In the genomic region with DNA sequence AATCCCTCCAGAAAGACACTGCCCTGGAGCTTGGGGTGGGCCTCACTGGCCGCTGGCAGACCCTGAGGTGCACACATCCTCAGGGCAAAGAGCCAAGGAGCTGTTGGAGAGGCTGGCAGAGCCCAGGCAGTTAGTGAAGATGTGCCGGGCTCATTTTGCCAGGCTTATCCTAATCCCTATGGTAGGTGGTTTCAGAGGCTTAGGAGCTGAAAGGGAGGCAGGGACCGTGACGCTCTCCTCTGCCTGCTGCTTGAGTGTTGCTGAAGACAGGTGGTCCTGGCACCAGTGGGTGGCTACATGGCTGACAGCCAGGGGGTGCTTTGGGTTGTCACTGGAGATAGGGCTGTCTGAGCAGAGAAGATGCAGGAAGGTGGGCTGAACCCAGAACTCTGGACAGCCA, we compare ENCODE assay signal across 15 mouse cellular contexts. TPM values are rescaled to one million over a fixed set of nuclear protein-coding genes. Genes with fewer than 3 reads are reported as not detected.
DNase-seq lines count a peak whose midpoint lies in the region; ATAC-seq lines count a peak whose summit lies in the region.
"Had no signal": no experiment of that assay in that cellular context is flagged by ENCODE, and none has a peak within 500 bp of the region (broad histone marks: within the 10 kb centered on the region; RNA-seq: fewer than 3 reads in every experiment).

No protein-coding gene starts in this region.

- WGBS in forebrain, embryonic 10.5 days: 43% methylated on average over 4 of the region's 4 CpGs
- 40% methylated on average over 4 of the region's 4 CpGs for WGBS in forebrain, embryonic 11.5 days
- WGBS in forebrain, embryonic 16.5 days: 25% methylated on average over 4 of the region's 4 CpGs

- no peaks in the 10 kb centered on the region for H3K9me3 ChIP-seq in forebrain, embryonic 10.5 days
- no peaks in the 10 kb centered on the region for H3K9me3 ChIP-seq in forebrain, embryonic 11.5 days (ENCODE audit: control insufficient read depth, low read length)
- H3K9me3 ChIP-seq in forebrain, embryonic 16.5 days (ENCODE audit: control insufficient read depth, low read length): no peaks in the 10 kb centered on the region
- H3K9me3 ChIP-seq: limb, embryonic 12.5 days had no signal

- H3K36me3 ChIP-seq in forebrain, embryonic 10.5 days (replicated peaks): no peaks in the 10 kb centered on the region
- no peaks in the 10 kb centered on the region for H3K36me3 ChIP-seq in forebrain, embryonic 11.5 days (ENCODE audit: control insufficient read depth, insufficient read depth, low read length)
- H3K36me3 ChIP-seq in forebrain, embryonic 16.5 days (ENCODE audit: control insufficient read depth, insufficient read depth): no peaks in the 10 kb centered on the region
- H3K36me3 ChIP-seq: heart, embryonic 13.5 days; limb, embryonic 12.5 days had no signal

- H3K9ac ChIP-seq in forebrain, embryonic 11.5 days (ENCODE audit: low read length): no peak overlapping the region
- no peak overlapping the region for H3K9ac ChIP-seq in forebrain, embryonic 16.5 days (replicated peaks; ENCODE audit: low read depth, low read length)
- H3K9ac ChIP-seq: heart, embryonic 13.5 days; limb, embryonic 12.5 days had no signal

- H3K27me3 ChIP-seq in forebrain, embryonic 10.5 days (ENCODE audit: poor library complexity, severe bottlenecking): peaks cover 43% of the 10 kb centered on the region
- H3K27me3 ChIP-seq in forebrain, embryonic 11.5 days (ENCODE audit: control insufficient read depth, insufficient read depth, low read length): no peaks in the 10 kb centered on the region
- no peaks in the 10 kb centered on the region for H3K27me3 ChIP-seq in forebrain, embryonic 16.5 days (replicated peaks; ENCODE audit: control insufficient read depth, insufficient read depth, low read length)

- DNase-seq in forebrain, embryonic 10.5 days (ENCODE audit: extremely low spot score, low spot score): no peak
- DNase-seq in forebrain, embryonic 11.5 days (ENCODE audit: low spot score): no peak
- peak; percentile 16 to 26 for DNase-seq in layer of hippocampus, adult 8-10 months (ENCODE audit: low spot score in 2 of 2)
- DNase-seq in layer of hippocampus, adult 9-10 months (ENCODE audit: low spot score): no peak
- DNase-seq in MN1 (ENCODE audit: low spot score): peak; percentile 56
- no peak for DNase-seq in gastrocnemius, adult 18-20 months (ENCODE audit: low spot score)
- DNase-seq in embryo, embryonic 10.5 days (ENCODE audit: low spot score): no peak
- DNase-seq: cerebellum, adult 8-10 months; gastrocnemius, postnatal 14 days; lung, adult 18-20 months; thymus, adult 18-20 months had no signal

- H3K4me3 ChIP-seq in forebrain, embryonic 10.5 days: no peak overlapping the region
- no peak overlapping the region for H3K4me3 ChIP-seq in forebrain, embryonic 11.5 days (ENCODE audit: low read depth, low read length)
- no peak overlapping the region for H3K4me3 ChIP-seq in forebrain, embryonic 16.5 days (replicated peaks; ENCODE audit: low read length)
- H3K4me3 ChIP-seq: heart, embryonic 13.5 days; limb, embryonic 12.5 days; myocyte had no signal

- H3K4me1 ChIP-seq in forebrain, embryonic 10.5 days: peaks cover 53% of the 10 kb centered on the region
- peaks cover 5% of the 10 kb centered on the region; the same call in 1 of the 2 replicates for H3K4me1 ChIP-seq in forebrain, embryonic 11.5 days (replicated peaks; ENCODE audit: control insufficient read depth, insufficient read depth, low read length)
- peaks cover 20% of the 10 kb centered on the region for H3K4me1 ChIP-seq in forebrain, embryonic 16.5 days (replicated peaks; ENCODE audit: control insufficient read depth, insufficient read depth, low read length)

- no peak overlapping the region for H3K4me2 ChIP-seq in forebrain, embryonic 11.5 days (ENCODE audit: low read depth, low read length, severe bottlenecking)
- no peak overlapping the region for H3K4me2 ChIP-seq in forebrain, embryonic 16.5 days (ENCODE audit: low read length)
- H3K4me2 ChIP-seq: heart, embryonic 13.5 days; limb, embryonic 12.5 days had no signal

- ATAC-seq in forebrain, embryonic 11.5 days (replicated peaks; ENCODE audit: low FRiP score): no peak
- ATAC-seq in forebrain, embryonic 16.5 days: 0 out of 2 replicates have a peak, but pooled peaks have one; percentile 26

- peak overlapping the region; percentile 16; the same call in 1 of the 2 replicates for H3K27ac ChIP-seq in forebrain, embryonic 10.5 days
- H3K27ac ChIP-seq in forebrain, embryonic 11.5 days (ENCODE audit: low read depth, low read length): no peak overlapping the region
- H3K27ac ChIP-seq in forebrain, embryonic 16.5 days (ENCODE audit: low read length): no peak overlapping the region
- H3K27ac ChIP-seq: heart, embryonic 13.5 days; limb, embryonic 12.5 days had no signal

RNA-seq across cellular contexts. Expression of gene Shisal1, which starts 37.4 kb away (rescaled TPM):
- 1.0 TPM in 2 replicates for polyA plus RNA-seq in forebrain, embryonic 10.5 days (2016; fragmentation: Nextera tagmentation; extraction: Ambion mirVana)
- polyA plus RNA-seq in forebrain, embryonic 11.5 days (2014; fragmentation: Nextera tagmentation; extraction: Ambion mirVana): 3.8 and 4.4 TPM in 2 replicates
- total RNA-seq in layer of hippocampus, adult 8-10 months (2022): 10 to 100 TPM; 44.3 to 55.3 (median 48.2) TPM
- polyA plus RNA-seq in forebrain, embryonic 16.5 days (2015; fragmentation: Nextera tagmentation; extraction: Ambion mirVana): 8.1 and 13.5 TPM in 2 replicates
- under 1 TPM; 0.38 to 0.57 TPM for total RNA-seq in gastrocnemius, adult 18-20 months (2021)

Comparison
In these comparisons a context has a peak if more than half of its experiments do, and no peak if none do; other contexts are left out.
1. DNase-seq: peak in layer of hippocampus, adult 8-10 months (2 of 2) and MN1 (single experiment); none in forebrain, embryonic 10.5 days (single experiment), forebrain, embryonic 11.5 days (single experiment), layer of hippocampus, adult 9-10 months (single experiment), gastrocnemius, adult 18-20 months (single experiment) and embryo, embryonic 10.5 days (single experiment).